Mouse (Mus musculus) myocyte (in vitro differentiated cells): Measurements from ENCODE around the gene Gm28102. TPM values are rescaled to one million over a fixed set of nuclear protein-coding genes. Genes with fewer than 3 reads are reported as not detected.
"Not testable (repeated sequence)": the region's sequence is repeated elsewhere in the genome, so short reads cannot be mapped to it uniquely, and the experiment has no call there.

Source experiments
- H3K27me3 ChIP-seq: one replicate; pipeline ENCODE4 v1.6.1; 2011; ENCODE audit not compliant: control insufficient read depth, insufficient read depth, insufficient read length
- H3K36me3 ChIP-seq: one replicate; pipeline ENCODE4 v1.6.1; 2011; ENCODE audit not compliant: control insufficient read depth, insufficient read depth
- H3K4me2 ChIP-seq: one replicate; pipeline ENCODE4 v1.6.1; 2011; ENCODE audit warnings: low read depth, control low read depth
- H3K4me3 ChIP-seq: one replicate; pipeline ENCODE4 v1.5.1; 2011; ENCODE audit warnings: mild to moderate bottlenecking, control low read depth, moderate library complexity
- H3K79me2 ChIP-seq: one replicate; pipeline ENCODE4 v1.6.1; 2011; ENCODE audit not compliant: control insufficient read depth, insufficient read depth
- H3ac ChIP-seq: one replicate; pipeline ENCODE4 v1.6.1; 2011; ENCODE audit not compliant: control insufficient read depth, insufficient read length
- polyA plus RNA-seq: library from polyadenylated mRNA; unstranded; fragments of >200 nt; fragmentation: generic; extraction: Trizol; gene quantifications from one replicate; pipeline ENCODE4 v1.2.1, GENCODE M21; 2012; ENCODE audit warnings: missing spikeins

Gm28102 gene
- not detected for polyA plus RNA-seq

- not testable (repeated sequence) for H3K4me3 ChIP-seq, H3K79me2 ChIP-seq, H3ac ChIP-seq, H3K27me3 ChIP-seq, H3K4me2 ChIP-seq, H3K36me3 ChIP-seq
Measured at GRCm38 (mm10) chrY:88053015-88053414, at the start of gene Gm28102. Gm28102 (plus strand) TSS chrY:88053315.
